Mouse (Mus musculus): ENCODE measurements around the gene Meis1.

The Meis1 gene

GRCm38 (mm10) chr11:19014441-19015161 is 4.2 kb downstream of the Meis1 start:
- no peak for DNase-seq (ENCODE audit: low spot score)

- DNase-seq (ENCODE audit: low spot score), result no peak
Measured at GRCm38 (mm10) chr11:19014113-19014440, 4.7 kb downstream of the Meis1 start.

- no peak for DNase-seq (ENCODE audit: low spot score)
Measured at GRCm38 (mm10) chr11:19013141-19014112, 5.4 kb downstream of the Meis1 start.

- no peak for DNase-seq (ENCODE audit: low spot score)
Measured at GRCm38 (mm10) chr11:19012463-19013115, 6.2 kb downstream of the Meis1 start.

- DNase-seq (ENCODE audit: low spot score), result no peak
Measured at GRCm38 (mm10) chr11:19012001-19012400, 6.8 kb downstream of the Meis1 start.

- no peak for DNase-seq (ENCODE audit: low spot score)
Measured at GRCm38 (mm10) chr11:19011108-19011805, 7.5 kb downstream of the Meis1 start.

GRCm38 (mm10) chr11:19010396-19010811 is 8.4 kb downstream of the Meis1 start:
- no peak for DNase-seq (ENCODE audit: low spot score)

GRCm38 (mm10) chr11:19009536-19010395 is 9.0 kb downstream of the Meis1 start:
- no peak for DNase-seq (ENCODE audit: low spot score)

GRCm38 (mm10) chr11:19008610-19009384 is 10.0 kb downstream of the Meis1 start:
- DNase-seq (ENCODE audit: low spot score), result no peak

- DNase-seq (ENCODE audit: low spot score), result no peak
Measured at GRCm38 (mm10) chr11:19007541-19008424, 11.0 kb downstream of the Meis1 start.

GRCm38 (mm10) chr11:19007068-19007467 is 11.7 kb downstream of the Meis1 start:
- DNase-seq (ENCODE audit: low spot score), result no peak

- DNase-seq (ENCODE audit: low spot score), result no peak
Measured at GRCm38 (mm10) chr11:19005913-19006693, 12.7 kb downstream of the Meis1 start.

- no peak for DNase-seq (ENCODE audit: low spot score)
Measured at GRCm38 (mm10) chr11:19005007-19005912, 13.5 kb downstream of the Meis1 start.

- no peak for DNase-seq (ENCODE audit: low spot score)
Measured at GRCm38 (mm10) chr11:19003066-19003465, 15.7 kb downstream of the Meis1 start.

GRCm38 (mm10) chr11:18996767-18997166 is 22.0 kb downstream of the Meis1 start:
- DNase-seq (ENCODE audit: low spot score), result no peak

- no peak for DNase-seq (ENCODE audit: low spot score)
Measured at GRCm38 (mm10) chr11:18996289-18996688, 22.5 kb downstream of the Meis1 start.

GRCm38 (mm10) chr11:18992796-18993195 is 26.0 kb downstream of the Meis1 start:
- DNase-seq (ENCODE audit: low spot score), result no peak
